Comparison of ENCODE assay signal across 10 mouse cellular contexts in the genomic region with DNA sequence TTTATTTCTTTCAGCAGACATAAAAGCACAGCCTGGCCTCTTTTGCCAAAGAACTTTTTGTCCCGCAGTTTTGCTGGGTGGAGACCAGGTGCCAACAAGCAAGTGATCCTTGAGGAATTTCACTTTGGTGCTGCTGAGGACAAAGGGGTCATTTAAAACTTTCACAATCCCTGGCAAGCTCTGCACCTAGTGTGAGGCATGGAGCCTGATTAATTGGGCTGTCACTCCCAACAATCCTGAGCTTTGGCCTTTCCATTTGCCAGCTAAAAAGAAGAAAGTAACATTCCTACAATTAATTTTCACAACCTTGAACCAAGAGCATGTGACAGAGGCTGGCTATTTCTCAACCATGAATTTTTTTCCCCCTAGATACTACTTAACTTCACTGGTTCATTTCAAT.
DNase-seq lines count a peak whose midpoint lies in the region; ATAC-seq and TF ChIP-seq lines count a peak whose summit lies in the region.
"Had no signal": no experiment of that assay in that cellular context is flagged by ENCODE, and none has a peak within 500 bp of the region (broad histone marks: within the 10 kb centered on the region; RNA-seq: fewer than 3 reads in every experiment).

No protein-coding gene starts in this region.

- CTCF ChIA-PET in Patski (lab: Charles Lee), result interaction anchor here (1.1 to 2.0 kb wide), 2 partner anchors 16 to 51 kb away, joined by 3 to 4 read pairs; no protein-coding TSS in a partner anchor

- no peak overlapping the region for H3K4me2 ChIP-seq in liver, postnatal 0 days (ENCODE audit: low read depth, low read length)
- H3K4me2 ChIP-seq: embryonic facial prominence, embryonic 15.5 days; heart, embryonic 12.5 days had no signal

- no peak overlapping the region for H3K9ac ChIP-seq in liver, postnatal 0 days (replicated peaks)
- H3K9ac ChIP-seq: embryonic facial prominence, embryonic 15.5 days; heart, embryonic 12.5 days had no signal

- POLR2A ChIA-PET in Patski (lab: Charles Lee), result no interaction called here

- no peak for TF ChIP-seq CTCF in Patski (IDR thresholded peaks at IDR 0.05)
- TF ChIP-seq CTCF in liver, postnatal 0 days (IDR thresholded peaks at IDR 0.05; ENCODE audit: low read depth), result no peak

- no peak overlapping the region for H3K27ac ChIP-seq in liver, postnatal 0 days (ENCODE audit: low read depth)
- H3K27ac ChIP-seq: embryonic facial prominence, embryonic 15.5 days had no signal

- TF ChIP-seq EP300 in liver, postnatal 0 days (IDR thresholded peaks at IDR 0.05; ENCODE audit: low read depth), result no peak

- no peak overlapping the region for H3K4me3 ChIP-seq in liver, postnatal 0 days (ENCODE audit: low read depth, low read length)
- H3K4me3 ChIP-seq: embryonic facial prominence, embryonic 15.5 days; heart, embryonic 12.5 days had no signal

- WGBS in liver, postnatal 0 days (ENCODE audit: insufficient replicate concordance), result 64% methylated on average over 1 of the region's 1 CpGs

- peak; percentile 31 for ATAC-seq in Patski
- ATAC-seq in liver, postnatal 0 days, result no peak

- in situ Hi-C loops in Patski (cut with MboI; ENCODE audit: low pct_unique_long_range_greater_than_20kb), result no loop called here

- intact Hi-C loops in heart, postnatal 25 days (cut with DNase I), result no loop called here

- H3K27me3 ChIP-seq in Patski, result no peaks in the 10 kb centered on the region
- H3K27me3 ChIP-seq in liver, postnatal 0 days (ENCODE audit: insufficient read depth, low read length), result no peaks in the 10 kb centered on the region
- H3K27me3 ChIP-seq: embryonic facial prominence, embryonic 15.5 days; heart, embryonic 12.5 days had no signal

- H3K9me3 ChIP-seq in liver, postnatal 0 days (ENCODE audit: low read length), result no peaks in the 10 kb centered on the region
- H3K9me3 ChIP-seq: embryonic facial prominence, embryonic 15.5 days; heart, embryonic 12.5 days had no signal

- H3K4me1 ChIP-seq in liver, postnatal 0 days (ENCODE audit: insufficient read depth), result no peaks in the 10 kb centered on the region
- H3K4me1 ChIP-seq: embryonic facial prominence, embryonic 15.5 days; heart, embryonic 12.5 days had no signal

- H3K36me3 ChIP-seq in liver, postnatal 0 days (replicated peaks; ENCODE audit: insufficient read depth, low read length), result no peaks in the 10 kb centered on the region
- H3K36me3 ChIP-seq: embryonic facial prominence, embryonic 15.5 days; heart, embryonic 12.5 days had no signal

- DNase-seq in heart, postnatal 25 days (ENCODE audit: low spot score), result peak; percentile 2
- no peak for DNase-seq in heart, adult 8-10 months (ENCODE audit: low spot score)
- peak; percentile 27 for DNase-seq in Patski (ENCODE audit: low read depth, low spot score)
- DNase-seq in embryo, embryonic 11 days, result peak; percentile 56
- DNase-seq in kidney, postnatal 25 days, result peak; percentile 40 to 83
- no peak for DNase-seq in ovary, postnatal 36 days (ENCODE audit: low spot score)
- DNase-seq in liver, postnatal 0 days, result no peak
- no peak for DNase-seq in urinary bladder, adult 18-20 months (ENCODE audit: low spot score in 2 of 2)

Comparison
In these comparisons a context has a peak if more than half of its experiments do, and no peak if none do; other contexts are left out.
1. DNase-seq: peak in heart, postnatal 25 days (single experiment), Patski (single experiment), embryo, embryonic 11 days (single experiment) and kidney, postnatal 25 days (2 of 2); none in heart, adult 8-10 months (single experiment), ovary, postnatal 36 days (single experiment), liver, postnatal 0 days (single experiment) and urinary bladder, adult 18-20 months (0 of 2).